Mouse (Mus musculus): Measurements from ENCODE around the gene Nup214.

Gene Nup214

DNA sequence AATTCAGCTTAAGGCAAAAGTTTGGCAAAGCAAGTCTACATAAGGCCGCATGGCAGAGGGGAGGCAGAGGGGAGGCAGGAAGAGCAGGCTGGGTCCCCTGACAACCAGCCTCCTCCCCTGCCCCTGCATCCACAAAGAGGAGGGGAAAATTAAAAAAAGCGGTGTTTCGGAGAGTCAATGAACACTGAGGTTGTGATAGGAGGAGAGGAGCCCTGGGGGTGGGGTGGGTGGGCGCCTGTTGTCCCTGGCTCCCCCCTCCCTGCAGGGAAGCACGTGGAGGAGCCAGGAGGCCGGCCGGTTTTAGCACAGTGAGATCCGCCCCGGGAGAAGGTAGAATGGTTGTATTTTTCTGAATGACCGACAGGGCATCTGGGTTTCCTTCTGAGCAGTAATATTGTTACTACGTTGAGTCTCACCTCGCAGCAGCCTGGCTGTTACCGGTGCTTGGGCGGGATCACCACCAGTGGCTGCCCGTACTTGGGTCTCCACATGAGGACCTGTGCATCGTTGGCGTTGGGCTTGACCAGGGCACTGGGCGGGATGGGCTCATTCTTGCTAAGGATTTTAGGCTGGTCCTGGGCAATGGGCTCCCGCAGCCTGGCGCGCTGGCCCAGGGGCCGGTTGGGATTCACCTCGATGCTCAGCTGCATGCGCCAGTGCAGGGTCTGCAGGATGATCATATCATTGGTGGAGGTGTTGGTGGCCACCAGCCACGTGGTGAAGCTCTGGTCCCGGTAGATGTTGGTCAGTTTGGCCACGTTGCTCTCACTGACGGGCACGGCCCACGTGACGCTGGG is 94.8 kb downstream of the Nup214 start:
- in situ Hi-C loops (cut with MboI, MseI), result no loop called here

DNA sequence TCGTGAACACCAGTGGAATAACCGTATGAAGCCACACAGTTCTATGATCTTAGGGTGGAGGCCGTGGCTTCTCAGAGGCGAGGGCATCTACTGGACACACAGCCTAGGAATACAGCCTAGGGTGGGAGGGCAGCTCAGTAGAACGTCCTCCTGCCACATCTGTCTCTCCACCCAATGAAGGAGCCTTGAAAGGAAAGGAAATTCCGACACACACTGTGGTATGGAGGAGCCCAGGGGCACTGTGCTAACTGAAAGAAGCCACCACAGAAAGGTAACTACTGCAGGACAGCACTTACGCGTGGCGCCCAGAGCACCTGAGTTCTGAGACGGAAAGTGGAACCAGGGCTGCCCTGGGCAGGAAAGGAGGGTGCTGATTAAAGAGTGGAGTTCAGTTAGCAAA is 96.5 kb downstream of the Nup214 start:
- in situ Hi-C loops (cut with MboI, MseI), result no loop called here

DNA sequence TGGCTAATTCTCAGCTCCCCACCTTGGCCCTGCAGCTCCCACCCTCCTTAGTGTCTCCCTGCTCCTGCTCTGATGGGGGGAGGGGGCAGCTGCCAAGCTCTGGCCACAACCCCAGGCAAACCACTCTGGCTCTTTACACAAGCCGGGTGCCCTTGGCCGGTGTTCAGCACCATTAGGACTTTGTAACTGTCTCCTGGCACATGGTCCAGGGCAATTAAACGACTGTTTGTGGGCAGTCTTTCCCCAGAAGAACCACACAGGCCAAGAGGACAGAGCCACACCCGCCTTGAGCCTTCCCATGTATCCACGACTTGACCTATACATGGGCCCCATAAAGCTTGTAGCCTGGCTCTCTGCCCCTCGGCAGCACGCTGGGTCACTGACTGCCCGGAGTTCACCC is 100.2 kb downstream of the Nup214 start:
- in situ Hi-C loops (cut with MboI, MseI), result no loop called here

DNA sequence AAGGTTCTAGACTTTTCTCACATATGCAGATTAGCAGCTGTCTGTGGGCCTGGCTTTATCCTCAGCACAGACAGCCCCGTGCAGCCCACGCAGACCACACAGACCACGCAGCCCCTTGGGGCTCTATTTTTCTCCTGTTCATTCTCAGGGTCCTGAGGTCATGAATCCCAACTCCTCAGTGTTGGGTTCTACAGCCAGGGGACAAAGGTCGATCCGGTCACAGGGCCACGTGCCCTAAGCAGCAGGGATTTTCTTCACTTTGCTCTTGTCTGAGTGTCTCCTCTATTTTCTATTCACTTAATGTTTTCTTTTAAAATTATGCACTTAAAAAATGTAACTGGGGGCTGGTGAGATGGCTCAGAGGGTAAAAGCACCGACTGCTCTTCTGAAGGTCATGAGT is 101.1 kb downstream of the Nup214 start:
- in situ Hi-C loops (cut with MboI, MseI), result no loop called here

DNA sequence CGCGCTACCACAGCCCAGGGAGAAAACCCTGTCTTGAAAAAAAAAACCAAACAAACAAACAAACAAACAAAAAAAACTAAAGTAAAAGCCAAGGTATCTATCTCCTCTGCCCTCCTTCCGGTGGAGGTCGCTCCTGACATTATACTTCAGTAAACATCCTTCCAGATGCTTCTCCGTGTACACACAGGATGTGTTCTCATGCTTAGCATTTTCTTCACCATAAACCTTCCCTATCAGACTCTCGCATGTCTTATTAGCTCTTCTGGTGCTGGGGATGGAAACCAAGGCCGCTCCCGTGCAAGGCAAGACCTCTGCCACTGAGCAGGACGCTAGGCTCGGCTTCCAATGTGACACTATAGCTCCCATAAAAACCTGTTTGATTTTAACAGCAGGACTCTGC is 103.5 kb downstream of the Nup214 start:
- in situ Hi-C loops (cut with MboI, MseI), result no loop called here

DNA sequence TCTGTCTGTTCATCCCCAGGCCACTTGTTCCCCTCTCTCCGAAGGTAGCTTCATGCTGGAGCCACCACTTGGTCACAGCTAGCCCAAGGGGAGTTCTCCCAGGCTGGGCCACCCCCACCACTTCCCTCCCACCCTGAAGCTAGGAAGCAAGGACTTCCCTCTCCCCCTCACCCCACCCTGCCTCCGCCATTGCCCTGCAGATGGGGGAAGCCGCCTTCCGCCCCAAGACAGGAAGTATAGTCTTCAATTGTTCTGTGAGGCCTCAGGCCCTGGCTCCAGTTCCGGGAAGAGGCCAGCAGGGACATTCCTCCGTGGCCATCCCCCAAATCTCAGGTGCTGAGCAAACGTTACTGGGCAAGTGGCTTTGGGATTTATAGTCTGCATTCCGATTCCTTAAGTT is 104.3 kb downstream of the Nup214 start:
- in situ Hi-C loops (cut with MboI, MseI), result no loop called here

DNA sequence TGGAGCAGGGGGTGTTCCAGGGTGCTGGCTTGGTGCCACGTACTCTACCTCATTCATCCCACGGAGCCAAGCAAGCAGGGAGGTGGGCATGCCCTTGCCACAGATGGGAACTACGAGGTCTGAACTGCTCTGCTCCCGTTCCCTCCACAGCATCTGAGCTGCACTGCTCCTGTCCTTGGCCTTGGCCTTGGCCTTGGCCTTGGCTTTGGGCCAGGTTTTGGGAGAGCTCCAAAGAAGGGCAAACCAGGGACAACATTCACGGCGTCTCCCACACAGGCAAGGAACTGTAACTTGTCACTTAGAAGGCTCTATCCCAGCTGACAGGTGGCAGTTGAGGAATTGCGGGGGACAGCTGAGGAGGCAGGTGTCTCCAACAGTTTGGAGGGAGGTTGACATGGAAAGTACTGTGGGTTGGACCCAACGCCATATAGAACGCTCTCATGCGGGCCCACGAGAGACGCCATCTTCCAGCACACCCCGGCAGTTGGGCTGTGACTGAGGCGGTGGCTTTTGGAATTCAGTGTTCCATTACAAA is 105.0 kb downstream of the Nup214 start:
- in situ Hi-C loops (cut with MboI, MseI), result no loop called here

DNA sequence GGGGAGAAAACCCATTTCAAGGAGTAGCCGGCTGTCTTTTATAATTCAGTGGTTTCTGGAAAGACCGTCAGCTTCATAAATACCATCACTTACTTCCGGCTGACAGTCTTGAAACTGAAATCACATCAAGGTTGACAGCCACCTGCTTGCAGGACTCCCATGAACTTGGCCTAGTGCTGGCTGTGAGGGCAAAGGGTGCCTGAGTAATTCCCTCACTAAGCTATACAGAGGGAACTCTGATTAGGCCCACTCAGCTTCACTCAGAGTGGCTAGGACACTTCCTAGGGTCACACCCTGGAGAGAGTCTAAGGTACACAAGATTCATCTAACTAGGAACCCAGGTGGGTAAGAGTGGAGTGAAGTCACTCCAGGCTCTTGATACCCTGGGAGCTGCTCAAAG is 106.4 kb downstream of the Nup214 start:
- in situ Hi-C loops (cut with MboI, MseI), result loop anchor here (10.0 kb wide), 1 partner anchor 464 kb away; no protein-coding TSS in a partner anchor

DNA sequence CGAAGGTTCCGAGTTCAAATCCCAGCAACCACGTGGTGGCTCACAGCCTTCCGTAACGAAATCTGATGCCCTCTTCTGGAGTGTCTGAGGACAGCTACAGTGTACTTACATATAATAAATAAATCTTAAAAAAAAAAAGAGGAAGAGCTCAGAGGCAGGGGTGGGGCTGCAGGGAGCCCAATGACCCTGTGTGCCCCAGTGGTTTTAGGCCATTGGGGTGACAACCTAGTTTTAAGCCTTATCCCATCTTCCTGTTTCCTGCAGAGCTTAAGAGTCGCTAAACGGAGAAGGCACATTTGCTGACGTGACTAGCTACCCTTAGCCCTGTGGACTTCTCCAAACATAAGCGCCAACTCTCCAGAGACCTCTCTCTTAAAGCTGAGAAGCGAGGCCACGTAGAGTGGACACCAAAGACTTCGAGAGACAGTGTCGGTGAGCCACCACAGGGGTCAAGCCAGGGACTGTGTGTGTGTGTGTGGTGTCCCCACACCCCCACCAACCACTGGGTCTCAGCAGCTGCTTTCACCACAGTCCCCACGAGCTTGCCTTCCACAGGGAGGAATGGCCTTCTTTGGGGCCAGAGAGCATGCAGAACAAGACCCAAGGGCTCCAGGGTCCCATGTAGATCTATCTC is 107.2 kb downstream of the Nup214 start:
- in situ Hi-C loops (cut with MboI, MseI), result loop anchor here (10.0 kb wide), 1 partner anchor 463 kb away; no protein-coding TSS in a partner anchor

DNA sequence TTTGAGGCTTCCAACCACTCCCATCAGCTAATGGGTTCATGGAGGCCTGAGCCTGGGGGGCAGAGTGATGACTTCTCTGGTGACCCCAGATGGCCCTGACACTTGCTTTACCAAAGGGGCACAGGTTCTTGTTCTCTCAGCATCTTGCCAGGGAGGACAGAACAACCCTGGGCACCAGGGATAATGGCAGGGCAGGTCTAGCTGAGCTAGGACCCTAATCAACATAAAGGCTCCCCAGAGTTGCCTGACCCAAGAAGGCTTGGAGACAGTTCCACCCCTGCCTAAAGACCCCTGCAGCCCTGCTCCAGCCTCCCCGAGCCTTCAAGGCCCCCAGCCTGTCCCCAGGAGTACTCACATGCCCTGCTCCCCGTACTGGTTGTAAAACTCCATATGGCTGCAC is 108.0 kb downstream of the Nup214 start:
- in situ Hi-C loops (cut with MboI, MseI), result loop anchor here (10.0 kb wide), 1 partner anchor 463 kb away; no protein-coding TSS in a partner anchor

DNA sequence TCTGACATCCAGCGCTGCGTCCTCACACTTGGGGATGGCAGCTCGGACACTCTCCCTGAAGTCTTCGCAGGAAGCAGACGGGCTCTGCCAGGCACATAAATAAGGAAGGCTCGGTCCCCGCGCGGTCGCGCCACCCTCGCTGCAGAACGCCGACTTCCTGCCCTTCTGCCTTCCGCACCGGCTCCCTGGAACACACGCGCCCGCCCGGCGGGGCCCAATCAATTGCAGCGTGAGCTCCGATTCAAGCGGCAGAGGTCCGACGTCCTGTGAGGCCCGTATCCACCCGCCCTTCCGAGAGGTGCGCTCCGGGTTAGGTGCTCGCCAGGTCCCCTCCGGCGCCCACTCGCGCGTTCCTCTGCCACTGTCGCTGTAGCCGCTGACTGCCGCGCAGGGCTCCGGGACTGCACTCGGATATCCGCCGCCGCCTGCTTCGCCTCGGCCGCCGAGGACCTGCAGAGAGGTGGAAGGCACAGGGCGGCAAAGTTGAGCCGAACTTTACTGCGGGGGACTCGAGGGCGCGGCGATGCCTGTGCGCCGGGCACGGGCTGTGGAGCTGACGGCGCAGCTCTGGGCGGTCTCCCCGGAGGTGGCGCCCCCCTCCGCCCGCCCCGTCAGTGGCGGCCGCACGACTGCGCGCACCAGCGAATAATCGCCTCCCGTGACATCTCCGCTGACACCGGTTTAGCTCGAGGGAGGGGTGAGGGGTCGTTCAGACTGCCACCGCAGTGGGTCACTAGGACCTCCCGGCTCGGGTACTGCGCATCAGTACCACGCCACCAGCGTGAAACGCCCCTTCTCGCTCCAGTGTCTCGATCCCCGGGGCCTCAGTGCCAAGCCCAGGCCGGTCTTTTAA is 109.1 kb downstream of the Nup214 start:
- in situ Hi-C loops (cut with MboI, MseI), result loop anchor here (10.0 kb wide), 1 partner anchor 461 kb away; no protein-coding TSS in a partner anchor

DNA sequence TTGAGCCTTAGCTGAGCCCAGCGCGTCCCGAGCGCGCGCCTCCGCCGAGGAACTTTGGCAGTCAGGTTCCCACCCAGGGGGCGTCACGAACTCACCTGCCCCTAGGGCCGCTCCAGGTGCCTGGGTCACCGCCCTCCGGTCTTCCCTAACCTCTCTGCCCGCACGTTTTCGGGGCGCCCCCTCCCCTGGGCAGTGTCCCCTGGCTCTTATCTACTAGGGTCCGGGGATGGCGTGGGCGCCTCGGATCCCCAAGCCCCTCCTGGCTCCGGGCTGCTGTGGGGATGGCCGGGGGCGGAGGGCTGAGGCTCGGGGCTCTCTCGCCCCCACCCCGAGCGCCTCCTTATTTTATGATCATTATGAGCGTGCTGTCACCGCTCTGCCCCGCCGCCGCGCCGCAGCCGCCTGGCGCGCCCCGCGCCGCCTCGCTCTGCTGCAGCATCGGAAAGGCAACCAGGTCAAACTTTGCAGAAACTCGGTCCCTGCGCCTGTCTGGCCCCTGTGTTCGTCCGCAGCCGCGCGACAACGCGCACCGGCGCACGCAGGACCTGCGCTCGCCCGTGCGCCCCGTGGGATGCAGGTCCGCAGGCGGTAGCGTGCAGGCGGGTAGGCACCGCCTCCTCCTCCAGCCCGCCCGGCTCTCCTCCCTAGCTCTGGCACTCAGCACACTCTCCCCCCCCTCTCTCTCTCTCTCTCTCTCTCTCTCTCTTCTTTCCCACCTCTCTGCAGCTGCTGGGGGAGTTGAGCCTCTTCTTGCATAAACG is 110.1 kb downstream of the Nup214 start, which contains the start of gene Fam78a:
TSS of gene Fam78a (minus strand) at position 747 of the 761 bp plus-strand sequence.
- in situ Hi-C loops (cut with MboI, MseI), result loop anchor here (10.0 kb wide), 1 partner anchor 461 kb away; no protein-coding TSS in a partner anchor

DNA sequence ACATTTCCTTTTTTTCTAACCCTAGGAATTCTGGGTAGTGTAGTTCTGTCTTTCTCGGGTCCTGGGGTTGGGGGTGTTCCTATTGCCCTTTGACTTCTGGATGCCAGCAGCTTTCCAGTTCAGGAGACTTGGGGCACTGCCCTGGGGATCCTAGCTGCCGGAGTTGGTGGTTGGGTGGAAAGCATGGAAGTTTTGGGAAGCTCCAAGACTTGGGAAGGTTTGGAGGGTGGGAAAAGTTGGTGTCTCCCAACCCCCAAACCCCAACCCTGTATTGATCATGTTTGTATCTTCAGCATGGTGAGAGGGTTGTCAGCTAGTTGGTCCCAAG is 110.6 kb downstream of the Nup214 start:
- in situ Hi-C loops (cut with MboI, MseI), result loop anchor here (10.0 kb wide), 1 partner anchor 460 kb away; no protein-coding TSS in a partner anchor

DNA sequence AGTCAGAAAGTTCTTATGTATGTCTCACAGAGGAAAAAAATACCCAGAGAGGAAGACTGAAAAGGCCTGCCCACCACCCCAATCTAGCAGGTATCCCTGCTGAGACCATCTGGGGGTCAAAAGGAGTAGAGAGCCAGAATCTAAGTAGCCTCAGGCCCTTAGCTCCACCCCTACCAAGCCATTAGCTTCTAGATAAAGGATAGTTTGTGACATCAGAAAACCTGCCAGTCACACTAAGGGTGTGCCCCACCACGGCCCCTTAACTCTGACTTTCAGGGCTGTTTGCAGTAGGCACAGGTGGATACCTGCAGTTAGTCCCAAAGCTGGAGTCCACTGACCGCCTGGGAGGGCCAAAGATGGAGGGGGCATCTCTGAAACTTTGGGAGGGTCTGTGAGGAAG is 111.0 kb downstream of the Nup214 start:
- in situ Hi-C loops (cut with MboI, MseI), result loop anchor here (10.0 kb wide), 1 partner anchor 460 kb away; no protein-coding TSS in a partner anchor

DNA sequence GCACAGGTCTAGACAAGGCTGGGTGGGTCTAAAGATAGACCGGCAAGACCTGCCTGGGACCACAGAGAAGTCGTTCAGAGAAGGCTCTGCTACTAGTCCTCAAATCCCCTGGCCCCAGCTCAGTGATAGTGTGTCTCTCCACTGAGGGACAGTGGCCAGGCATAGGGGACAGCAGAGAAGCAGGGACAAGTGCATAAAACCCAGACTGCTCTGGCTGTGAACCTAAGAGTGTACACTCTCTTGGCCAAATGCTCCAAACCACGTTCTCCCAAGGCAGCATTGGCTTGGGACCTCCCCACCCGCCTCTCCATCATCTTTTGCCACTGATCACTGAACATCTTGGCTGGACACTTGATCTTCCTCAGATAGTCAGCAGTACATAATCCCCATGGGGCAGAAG is 113.4 kb downstream of the Nup214 start:
- in situ Hi-C loops (cut with MboI, MseI), result loop anchor here (10.0 kb wide), 1 partner anchor 457 kb away; no protein-coding TSS in a partner anchor

DNA sequence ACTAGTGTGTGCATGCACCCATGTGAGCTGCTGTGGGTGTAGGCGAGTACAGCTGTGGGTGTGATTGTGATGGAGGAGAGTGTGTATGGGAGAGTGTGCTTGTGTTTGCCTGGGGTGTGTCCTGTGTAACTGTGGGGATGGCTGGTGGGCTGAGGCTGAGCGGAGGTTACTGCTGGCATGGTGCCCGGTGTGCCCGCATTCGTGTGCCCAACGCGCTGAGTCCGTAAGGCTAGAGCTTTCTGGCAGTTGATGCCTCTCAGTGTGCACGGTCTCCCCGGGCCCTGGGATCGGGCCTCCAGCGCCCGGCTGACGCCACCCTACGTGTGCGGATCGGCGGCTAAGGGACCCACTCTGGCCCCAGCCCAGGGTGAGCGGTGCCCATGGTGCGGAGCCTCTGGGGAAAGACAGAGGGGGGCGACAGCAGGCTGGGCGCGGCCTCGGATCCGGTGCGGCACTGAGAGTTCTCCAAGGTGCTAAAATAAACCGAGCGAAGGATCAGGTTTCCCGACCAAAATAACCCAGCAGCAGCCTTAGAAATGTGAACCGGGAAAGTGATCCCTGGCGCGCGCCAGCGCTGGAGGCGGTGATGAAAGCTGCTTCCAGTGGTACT is 114.2 kb downstream of the Nup214 start:
- in situ Hi-C loops (cut with MboI, MseI), result loop anchor here (10.0 kb wide), 1 partner anchor 456 kb away; no protein-coding TSS in a partner anchor

DNA sequence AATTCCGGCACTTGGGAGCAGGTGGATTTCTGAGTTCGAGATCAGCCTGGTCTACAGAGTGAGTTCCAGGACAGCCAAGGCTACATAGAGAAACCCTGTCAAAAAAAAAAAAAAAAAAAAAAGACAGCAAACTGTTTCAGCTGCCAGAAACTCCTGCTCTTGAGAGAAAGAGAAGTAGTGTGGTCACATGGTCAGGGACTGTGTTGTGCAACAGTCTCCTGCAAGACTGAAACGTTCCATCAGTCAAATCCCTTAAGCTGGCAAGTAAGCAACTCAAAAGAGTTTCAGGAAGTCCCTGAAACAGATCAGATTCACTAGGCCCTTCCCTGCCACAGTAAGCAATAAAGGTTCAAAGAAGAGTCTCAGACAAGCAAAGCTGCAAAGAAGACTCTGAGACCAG is 115.4 kb downstream of the Nup214 start:
- in situ Hi-C loops (cut with MboI, MseI), result loop anchor here (10.0 kb wide), 1 partner anchor 455 kb away; no protein-coding TSS in a partner anchor

DNA sequence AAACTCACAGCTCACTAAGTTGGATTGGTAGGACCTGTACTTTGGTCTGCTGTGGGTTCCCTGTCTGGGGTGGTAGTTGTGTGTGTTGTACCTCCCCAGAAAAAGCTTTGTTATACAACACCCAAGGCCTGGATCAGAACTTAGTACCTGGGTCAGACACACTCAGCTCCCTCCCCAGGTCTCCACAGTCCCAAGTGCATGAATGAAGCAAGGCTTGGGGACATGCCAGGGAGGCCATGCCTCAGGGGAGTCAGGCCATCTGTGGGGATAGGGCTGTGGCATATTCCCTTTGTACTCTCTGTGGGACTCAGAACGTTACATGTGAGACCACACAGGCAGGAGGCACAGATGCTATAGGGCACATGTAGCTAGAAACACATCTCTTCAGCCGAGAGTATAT is 115.9 kb downstream of the Nup214 start:
- in situ Hi-C loops (cut with MboI, MseI), result no loop called here

DNA sequence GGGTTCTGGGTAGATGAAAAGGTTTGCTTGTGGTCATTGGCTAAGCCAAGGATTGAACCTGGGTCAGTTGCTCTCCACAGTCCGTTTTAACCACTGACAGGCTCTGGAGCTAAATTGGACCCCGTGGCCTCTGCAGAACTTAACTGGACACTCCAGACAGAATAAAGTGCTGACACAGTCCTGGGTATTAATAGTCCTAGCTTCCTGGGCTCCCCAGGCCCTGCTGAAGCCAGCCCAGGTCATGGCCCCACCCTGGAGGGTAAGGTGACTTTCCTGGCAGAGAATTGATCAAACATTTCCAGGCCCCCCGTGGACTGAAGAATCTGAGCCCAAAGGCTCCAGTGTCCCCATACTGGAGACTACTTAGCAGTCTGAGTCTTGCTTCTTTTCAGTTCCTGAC is 117.7 kb downstream of the Nup214 start:
- in situ Hi-C loops (cut with MboI, MseI), result no loop called here

DNA sequence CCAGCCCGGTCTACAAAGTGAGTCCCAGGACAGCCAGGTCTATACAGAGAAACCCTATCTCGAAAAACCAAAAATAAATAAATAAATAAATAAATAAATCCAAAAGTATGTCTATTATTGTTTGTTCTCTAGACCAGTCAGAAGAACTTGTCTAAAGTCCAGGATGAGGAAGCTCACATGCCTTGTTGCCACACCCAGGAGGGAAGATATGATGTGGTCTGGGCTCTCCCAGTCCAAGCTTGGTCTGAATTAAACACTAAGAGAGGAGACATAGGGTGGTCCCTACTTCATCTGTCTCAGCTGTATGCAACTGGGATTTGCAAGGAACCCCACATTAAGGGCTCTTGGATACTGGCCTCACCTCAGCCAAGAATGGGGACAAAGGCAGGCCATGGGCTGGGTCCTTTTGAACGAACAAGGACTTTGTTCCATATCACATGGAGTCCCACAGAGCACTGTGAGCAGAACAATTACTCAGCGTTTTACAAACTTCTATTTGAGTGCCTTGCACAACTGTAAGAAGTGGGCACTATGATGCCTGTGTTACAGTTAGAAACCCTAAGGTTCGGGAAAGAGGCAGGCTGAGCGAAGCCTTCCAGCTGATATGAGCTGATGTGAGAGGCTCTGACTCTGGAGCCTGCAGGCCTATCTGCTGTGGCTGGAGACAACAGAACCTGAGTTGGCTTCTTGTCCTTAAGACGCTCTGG is 119.9 kb downstream of the Nup214 start:
- in situ Hi-C loops (cut with MboI, MseI), result no loop called here
